Mouse (Mus musculus) thymus, adult 2 months (tissue): ENCODE data around the gene Mafg. TPM values are rescaled to one million over a fixed set of nuclear protein-coding genes. Genes with fewer than 3 reads are reported as not detected.
A peak's percentile ranks its signal among the peaks of the same experiment; 100 is the strongest.

ENCODE experiments used
- DNase-seq: peaks from one replicate; pipeline ENCODE4 v3.0.0; 2021
- H3K27ac ChIP-seq: fragments of 200-500 bp; 2 replicates; pipeline ENCODE4 v1.5.1; 2012; ENCODE audit warnings: low read length, control low read depth; ENCODE audit not compliant: control insufficient read depth, insufficient read depth
- H3K27me3 ChIP-seq: fragments of 200-500 bp; 2 replicates; pipeline ENCODE4 v1.6.1; 2012; ENCODE audit warnings: mild to moderate bottlenecking, low read length, moderate library complexity, mixed read lengths; ENCODE audit not compliant: control insufficient read depth, insufficient read depth
- H3K36me3 ChIP-seq: fragments of 200-500 bp; 2 replicates; pipeline ENCODE4 v1.6.1; 2012; ENCODE audit warnings: mild to moderate bottlenecking, low read length, moderate library complexity; ENCODE audit not compliant: control insufficient read depth, insufficient read depth
- H3K4me1 ChIP-seq: fragments of 200-500 bp; replicated peaks from 2 replicates; pipeline ENCODE4 v1.6.1; 2012; ENCODE audit warnings: low read length; ENCODE audit not compliant: control insufficient read depth, insufficient read depth
- H3K4me3 ChIP-seq: fragments of 200-500 bp; 2 replicates; pipeline ENCODE4 v1.5.1; 2012; ENCODE audit warnings: mild to moderate bottlenecking, low read length, control low read depth, moderate library complexity; ENCODE audit not compliant: control insufficient read depth, insufficient read depth
- CTCF ChIP-seq: fragments of 200-500 bp; IDR thresholded peaks from 2 replicates; pipeline ENCODE4 v1.5.1; 2012; ENCODE audit warnings: mild to moderate bottlenecking, control low read depth, low read length, moderate library complexity, borderline replicate concordance; ENCODE audit not compliant: control insufficient read depth, poor library complexity, insufficient read depth; ENCODE audit errors: extremely low read depth
- POLR2A ChIP-seq: fragments of 200-500 bp; IDR thresholded peaks from 2 replicates; pipeline ENCODE4 v1.6.1; 2012; ENCODE audit warnings: mild to moderate bottlenecking, low read length, control low read depth, moderate library complexity; ENCODE audit not compliant: control insufficient read depth, poor library complexity, insufficient read depth; ENCODE audit errors: extremely low read depth
- WGBS: fragments of 180-500 bp; shearing (Covaris S2); methylation state at CpG from one replicate; pipeline ENCODE4 v1.1.7; 2018; 5-methylcytosine and 5-hydroxymethylcytosine counted together
- polyA plus RNA-seq: library from polyadenylated mRNA; depleted of rRNA; stranded (reverse); fragments of >200 nt; gene quantifications from 2 replicates; pipeline ENCODE4 v1.2.3, GENCODE M21; 2012

Gene Mafg
- polyA plus RNA-seq, 1 experiment, result 35.5 TPM

- WGBS, result 8% methylated on average over 23 of the region's 23 CpGs
- peak; percentile 75 for DNase-seq
- H3K4me1 ChIP-seq, result peaks cover 74% of the 10 kb centered on the region
- H3K27me3 ChIP-seq, result no peaks in the 10 kb centered on the region
- H3K4me3 ChIP-seq, result peak overlapping the region; percentile 29
- no peaks in the 10 kb centered on the region for H3K36me3 ChIP-seq
- peak overlapping the region; percentile 18 for H3K27ac ChIP-seq
- peak; percentile 28; the same call in 1 of the 2 replicates for TF ChIP-seq POLR2A
- TF ChIP-seq CTCF, result no peak; the same call in 1 of the 2 replicates
Measured at GRCm38 (mm10) chr11:120629341-120629730, 4.1 kb downstream of the Mafg start.

- 81% methylated on average over 23 of the region's 23 CpGs for WGBS
- H3K4me1 ChIP-seq, result peaks cover 71% of the 10 kb centered on the region
- peak overlapping the region; percentile 18 for H3K27ac ChIP-seq
- no peaks in the 10 kb centered on the region for H3K36me3 ChIP-seq
- TF ChIP-seq CTCF (peak; percentile 14; the same call in 1 of the 2 replicates), POLR2A (no peak)
- H3K27me3 ChIP-seq, result no peaks in the 10 kb centered on the region
- H3K4me3 ChIP-seq, result peak overlapping the region; percentile 29; the same call in 1 of the 2 replicates
- DNase-seq, result peak; percentile 33
Measured at GRCm38 (mm10) chr11:120628601-120629340, 4.6 kb downstream of the Mafg start.

GRCm38 (mm10) chr11:120627468-120628300 lies 5.7 kb downstream of the Mafg start:
- H3K27ac ChIP-seq, result peak overlapping the region; percentile 81
- peak; percentile 62 for DNase-seq
- H3K4me3 ChIP-seq, result peak overlapping the region; percentile 41
- TF ChIP-seq CTCF (no peak), POLR2A (0 out of 2 replicates have a peak, but pooled peaks have one; percentile 45)
- peaks cover 72% of the 10 kb centered on the region for H3K4me1 ChIP-seq
- no peaks in the 10 kb centered on the region for H3K27me3 ChIP-seq
- H3K36me3 ChIP-seq, result peaks cover 6% of the 10 kb centered on the region
- WGBS, result 17% methylated on average over 22 of the region's 22 CpGs

- Histone ChIP-seq H3K27me3 (no peaks in the 10 kb centered on the region), H3K27ac (no peak overlapping the region; the same call in 1 of the 2 replicates), H3K36me3 (peaks cover 12% of the 10 kb centered on the region), H3K4me3 (peak overlapping the region; percentile 41; the same call in 1 of the 2 replicates), H3K4me1 (peaks cover 64% of the 10 kb centered on the region)
- TF ChIP-seq CTCF (no peak), POLR2A (no peak)
- WGBS, result 81% methylated on average over 11 of the region's 11 CpGs
- DNase-seq, result no peak
Measured at GRCm38 (mm10) chr11:120626785-120627467, 6.5 kb downstream of the Mafg start.

GRCm38 (mm10) chr11:120625152-120625775 lies 8.1 kb downstream of the Mafg start, which contains the start of gene Sirt7:
Sirt7 (minus strand) TSS chr11:120625240.
- peak within 1 kb of the TSS; percentile 72 for H3K4me3 ChIP-seq
- peak within 1 kb of the TSS; percentile 49; the same call in 1 of the 2 replicates for H3K27ac ChIP-seq
- peaks cover 22% of the 10 kb centered on the region for H3K36me3 ChIP-seq
- no peak for DNase-seq
- 13% methylated on average over 5 of the region's 5 CpGs for WGBS
- peaks cover 50% of the 10 kb centered on the region for H3K4me1 ChIP-seq
- no peaks in the 10 kb centered on the region for H3K27me3 ChIP-seq
- no peak; the same call in 1 of the 2 replicates for TF ChIP-seq POLR2A
- TF ChIP-seq CTCF, result no peak
